Mouse (Mus musculus) cortical plate, adult 2 months (tissue): ENCODE measurements around the gene Fxyd5.

Experiments used
- CTCF ChIP-seq: fragments of 200-500 bp; IDR thresholded peaks from 2 replicates; pipeline ENCODE4 v1.5.1; 2011; ENCODE audit warnings: mild to moderate bottlenecking, control low read depth, low read length; ENCODE audit not compliant: insufficient read depth; ENCODE audit errors: extremely low read depth
- POLR2A ChIP-seq: fragments of 200-500 bp; IDR thresholded peaks from 2 replicates; pipeline ENCODE4 v1.6.1; 2011; ENCODE audit warnings: mild to moderate bottlenecking, low read length, control low read depth; ENCODE audit not compliant: insufficient read depth; ENCODE audit errors: extremely low read depth

GRCm38 (mm10) chr7:30988519-30989162 is 53.6 kb downstream of the Fxyd5 start:
- TF ChIP-seq CTCF (no peak), POLR2A (no peak)
